Mouse (Mus musculus) hindbrain, postnatal 0 days (tissue): Measurements from ENCODE around the gene Dmtf1. TPM values are rescaled to one million over a fixed set of nuclear protein-coding genes. Genes with fewer than 3 reads are reported as not detected.

Experiments
- ATAC-seq: fragments of 200-750 bp; cut with Nextera tagmentation; 2 replicates; pipeline ENCODE4 v1.8.0; 2017; ENCODE audit warnings: mild to moderate bottlenecking, moderate TSS enrichment, moderate library complexity
- DNase-seq: peaks from one replicate; pipeline ENCODE4 v3.0.0-alpha.2; 2015; ENCODE audit warnings: low spot score
- H3K27ac ChIP-seq: fragments of 300-500 bp; sonication (generic); 2 replicates; pipeline ENCODE4 v1.5.1; 2014; ENCODE audit warnings: mild to moderate bottlenecking
- H3K27me3 ChIP-seq: fragments of 300-500 bp; sonication (generic); 2 replicates; pipeline ENCODE4 v1.6.1; 2014; ENCODE audit warnings: low read length, mixed read lengths; ENCODE audit not compliant: insufficient read depth
- H3K36me3 ChIP-seq: fragments of 300-500 bp; sonication (generic); 2 replicates; pipeline ENCODE4 v1.6.1; 2014; ENCODE audit warnings: low read length, mixed read lengths; ENCODE audit not compliant: insufficient read depth
- H3K4me1 ChIP-seq: fragments of 300-500 bp; sonication (generic); 2 replicates; pipeline ENCODE4 v1.6.1; 2014; ENCODE audit warnings: antibody characterized with exemption, low read length, mixed read lengths; ENCODE audit not compliant: insufficient read depth
- H3K4me2 ChIP-seq: fragments of 300-500 bp; sonication (generic); 2 replicates; pipeline ENCODE4 v1.6.1; 2014; ENCODE audit warnings: low read depth, mild to moderate bottlenecking, low read length, moderate library complexity, mixed read lengths
- H3K4me3 ChIP-seq: fragments of 300-500 bp; sonication (generic); 2 replicates; pipeline ENCODE4 v1.5.1; 2014; ENCODE audit warnings: low read length
- H3K9ac ChIP-seq: fragments of 300-500 bp; sonication (generic); replicated peaks from 2 replicates; pipeline ENCODE4 v1.6.1; 2014; ENCODE audit warnings: mild to moderate bottlenecking, low read length, moderate library complexity, mixed read lengths
- H3K9me3 ChIP-seq: fragments of 300-500 bp; sonication (generic); 2 replicates; pipeline ENCODE4 v1.6.1; 2016; ENCODE audit warnings: low read length, mixed read lengths
- CTCF ChIP-seq: IDR thresholded peaks from 2 replicates; pipeline ENCODE4 v1.5.1; 2016; ENCODE audit warnings: antibody characterized with exemption, control low read depth, low read depth
- WGBS: fragments of 180-500 bp; shearing (Covaris S2); extraction: QIAGEN DNeasy Blood & Tissue Kit; methylation state at CpG from one replicate; pipeline ENCODE4 v1.1.7; 2014; 5-methylcytosine and 5-hydroxymethylcytosine counted together
- polyA plus RNA-seq: library from polyadenylated mRNA; unstranded; fragments of >200 nt; fragmentation: Nextera tagmentation; extraction: Ambion mirVana; gene quantifications from 2 replicates; pipeline ENCODE4 v1.2.1, GENCODE M21; 2015
- total RNA-seq: library from RNA; depleted of rRNA; stranded (reverse); fragments of >200 nt; gene quantifications from 2 replicates; pipeline ENCODE4 v1.2.3, GENCODE M21; 2014

Dmtf1 gene
- total and polyA plus RNA-seq, 2 experiments from 2014 or later = 28.4 to 44.2 TPM

GRCm38 (mm10) chr5:9100849-9101801 is 60.5 kb downstream of the Dmtf1 start:
- peak overlapping the region; percentile 56 for H3K9ac ChIP-seq
- ATAC-seq (peak; percentile 82), DNase-seq (peak; percentile 55)
- no peaks in the 10 kb centered on the region for H3K9me3 ChIP-seq
- H3K4me2 ChIP-seq = peak overlapping the region; percentile 71
- H3K36me3 ChIP-seq = no peaks in the 10 kb centered on the region
- no peaks in the 10 kb centered on the region for H3K4me1 ChIP-seq
- H3K27ac ChIP-seq = peak overlapping the region; percentile 64
- under 1% methylated on average over 75 of the region's 83 CpGs for WGBS
- no peaks in the 10 kb centered on the region for H3K27me3 ChIP-seq
- peak overlapping the region; percentile 67 for H3K4me3 ChIP-seq
- TF ChIP-seq CTCF = no peak

GRCm38 (mm10) chr5:9100207-9100848 is 61.2 kb downstream of the Dmtf1 start, which contains the start of gene Tmem243:
Gene Tmem243, plus strand, starts transcription at chr5:9100668.
- TF ChIP-seq CTCF = no peak; the same call in 1 of the 2 replicates
- under 1% methylated on average over 55 of the region's 59 CpGs for WGBS
- ATAC-seq (peak; percentile 97), DNase-seq (peak; percentile 92)
- H3K36me3 ChIP-seq = no peaks in the 10 kb centered on the region
- H3K9me3 ChIP-seq = no peaks in the 10 kb centered on the region
- H3K4me1 ChIP-seq = no peaks in the 10 kb centered on the region
- peak within 1 kb of the TSS; percentile 71 for H3K4me2 ChIP-seq
- peak within 1 kb of the TSS; percentile 67 for H3K4me3 ChIP-seq
- H3K27ac ChIP-seq = peak within 1 kb of the TSS; percentile 64
- peak within 1 kb of the TSS; percentile 56 for H3K9ac ChIP-seq
- no peaks in the 10 kb centered on the region for H3K27me3 ChIP-seq

GRCm38 (mm10) chr5:9093490-9093889 is 68.1 kb downstream of the Dmtf1 start:
- no peaks in the 10 kb centered on the region for H3K9me3 ChIP-seq
- no peaks in the 10 kb centered on the region for H3K36me3 ChIP-seq
- no peaks in the 10 kb centered on the region for H3K4me1 ChIP-seq
- H3K9ac ChIP-seq = no peak overlapping the region
- no peak for DNase-seq
- no peak for TF ChIP-seq CTCF
- no peak overlapping the region for H3K4me2 ChIP-seq
- H3K4me3 ChIP-seq = no peak overlapping the region
- no peaks in the 10 kb centered on the region for H3K27me3 ChIP-seq
- WGBS = 81% methylated on average over 4 of the region's 4 CpGs
- H3K27ac ChIP-seq = no peak overlapping the region
- no peak for ATAC-seq

- 94% methylated on average over 1 of the region's 1 CpGs for WGBS
- ATAC-seq = no peak
- H3K4me1 ChIP-seq = no peaks in the 10 kb centered on the region
- no peak overlapping the region for H3K4me2 ChIP-seq
- no peak overlapping the region for H3K27ac ChIP-seq
- no peak for TF ChIP-seq CTCF
- H3K4me3 ChIP-seq = no peak overlapping the region
- no peaks in the 10 kb centered on the region for H3K9me3 ChIP-seq
- DNase-seq = no peak
- no peak overlapping the region for H3K9ac ChIP-seq
- no peaks in the 10 kb centered on the region for H3K27me3 ChIP-seq
- H3K36me3 ChIP-seq = no peaks in the 10 kb centered on the region
These were observed 68.9 kb downstream of the Dmtf1 start for GRCm38 (mm10) chr5:9092716-9093115.

GRCm38 (mm10) chr5:9090493-9091106 is 71.0 kb downstream of the Dmtf1 start:
- Histone ChIP-seq H3K36me3 (no peaks in the 10 kb centered on the region), H3K4me1 (no peaks in the 10 kb centered on the region), H3K9ac (no peak overlapping the region), H3K27me3 (no peaks in the 10 kb centered on the region), H3K27ac (no peak overlapping the region), H3K4me3 (no peak overlapping the region), H3K4me2 (no peak overlapping the region), H3K9me3 (no peaks in the 10 kb centered on the region)
- TF ChIP-seq CTCF = no peak
- no peak for DNase-seq
- ATAC-seq = no peak
- WGBS = 85% methylated on average over 6 of the region's 6 CpGs

GRCm38 (mm10) chr5:9086924-9087719 is 74.5 kb downstream of the Dmtf1 start:
- DNase-seq = no peak
- no peaks in the 10 kb centered on the region for H3K9me3 ChIP-seq
- H3K4me3 ChIP-seq = no peak overlapping the region
- no peak for ATAC-seq
- WGBS = 79% methylated on average over 3 of the region's 3 CpGs
- no peak overlapping the region for H3K27ac ChIP-seq
- H3K4me1 ChIP-seq = no peaks in the 10 kb centered on the region
- TF ChIP-seq CTCF = no peak
- no peak overlapping the region for H3K4me2 ChIP-seq
- H3K36me3 ChIP-seq = no peaks in the 10 kb centered on the region
- H3K9ac ChIP-seq = no peak overlapping the region
- no peaks in the 10 kb centered on the region for H3K27me3 ChIP-seq
